Mouse (Mus musculus): ENCODE measurements around the gene Tomm20. TPM values are rescaled to one million over a fixed set of nuclear protein-coding genes. Genes with fewer than 3 reads are reported as not detected.

Gene Tomm20
- 186 and 313 TPM in 2 replicates for polyA plus RNA-seq (2021; fragmentation: Nextera tagmentation)
- long read RNA-seq, experiment 1, full-length matches to known transcripts, result 1,280 of 1,430 reads
- long read RNA-seq, experiment 1, partial matches to known transcripts, result 10 of 1,430 reads
- long read RNA-seq, experiment 1, other reads (novel, unspliced or antisense), result 140 of 1,430 reads
- long read RNA-seq, experiment 2, full-length matches to known transcripts, result 468 of 570 reads
- long read RNA-seq, experiment 2, partial matches to known transcripts, result 10 of 570 reads
- long read RNA-seq, experiment 2, other reads (novel, unspliced or antisense), result 92 of 570 reads

DNA sequence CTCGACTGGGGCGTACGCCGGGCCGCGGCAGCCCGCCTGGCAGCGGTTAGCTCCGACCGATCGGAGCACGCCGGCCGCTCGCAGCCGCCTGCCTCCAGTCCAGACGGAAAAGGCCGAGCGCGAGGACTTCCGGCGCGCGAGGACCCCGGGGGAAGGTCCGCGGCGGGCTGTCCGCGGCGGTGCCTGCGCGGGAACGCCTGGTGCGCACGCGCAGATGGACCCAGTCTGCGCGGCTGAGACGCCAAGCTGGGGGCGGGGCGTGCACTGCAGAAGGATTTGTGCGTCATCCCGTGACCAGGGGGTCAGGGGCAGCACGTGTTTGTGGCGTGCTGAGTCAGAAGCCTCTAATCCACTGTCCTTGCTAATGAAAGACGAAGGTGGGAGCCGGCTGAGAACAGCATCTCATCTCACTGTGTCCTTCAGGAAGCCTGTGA lies at the start of gene Tomm20:
TSS of gene Tomm20 (minus strand) at position 115 of the 434 bp plus-strand sequence.

DNA sequence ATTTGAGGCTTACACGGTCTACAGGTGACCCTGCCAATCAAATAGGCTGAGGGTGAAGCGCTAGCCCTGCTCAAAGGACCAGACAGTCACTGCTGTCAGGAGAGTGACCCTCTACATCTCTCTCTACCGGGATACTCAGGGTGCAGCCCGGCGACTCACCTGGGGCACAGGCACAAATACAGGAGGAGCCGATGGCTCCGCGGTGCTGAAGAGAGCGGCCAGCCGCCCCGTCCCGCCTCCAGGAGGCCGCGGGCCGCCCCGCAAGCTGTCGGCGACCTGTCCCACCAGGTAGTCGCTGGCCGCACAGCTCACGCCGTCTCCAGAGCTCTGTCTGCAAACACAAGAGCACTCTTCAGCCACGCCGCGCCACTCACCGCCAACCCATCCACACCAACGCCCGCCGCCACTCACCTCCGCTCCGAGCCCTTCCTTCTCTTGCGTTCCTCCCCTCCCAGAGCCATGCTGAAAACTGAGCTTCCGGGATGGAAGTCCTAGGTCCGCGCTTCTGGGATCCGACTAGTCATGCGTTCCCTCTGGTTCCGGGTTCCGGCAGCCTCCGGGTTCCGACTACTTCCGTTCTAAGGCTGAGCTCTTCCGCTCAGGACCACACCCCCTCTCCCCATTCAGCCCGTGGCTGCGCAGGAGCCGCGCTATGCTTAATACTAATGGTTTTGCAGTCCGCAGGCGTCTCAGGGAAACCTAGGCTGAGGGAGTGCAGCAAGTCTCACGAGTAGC lies 25.1 kb upstream of the Tomm20 start, which contains the start of gene Rbm34:
TSS of gene Rbm34 (minus strand) at position 493 of the 735 bp plus-strand sequence.

Other genes starting within 250 kb of the Tomm20 start
- 14.9 and 18.2 TPM in 2 replicates for gene Rbm34, start 25.2 kb upstream of the Tomm20 start, polyA plus RNA-seq (2021; fragmentation: Nextera tagmentation)
- gene Pard3, start 118.0 kb upstream of the Tomm20 start, polyA plus RNA-seq (2021; fragmentation: Nextera tagmentation), result 4.1 and 5.6 TPM in 2 replicates